Mouse (Mus musculus): ENCODE results near the gene Tgfb2. TPM values are rescaled to one million over a fixed set of nuclear protein-coding genes. Genes with fewer than 3 reads are reported as not detected.

Tgfb2 gene
- polyA plus RNA-seq, 1 experiment = 5.2 TPM

GRCm38 (mm10) chr1:186703256-186703979 lies 2.4 kb downstream of the Tgfb2 start:
- DNase-seq (ENCODE audit: extremely low spot score in 1 of 2, low spot score in 1 of 2) = no peak

GRCm38 (mm10) chr1:186702391-186703255 lies 3.2 kb downstream of the Tgfb2 start:
- DNase-seq (ENCODE audit: extremely low spot score in 1 of 2, low spot score in 1 of 2) = no peak

- no peak for DNase-seq (ENCODE audit: extremely low spot score in 1 of 2, low spot score in 1 of 2)
Measured at GRCm38 (mm10) chr1:186701206-186701905, 4.4 kb downstream of the Tgfb2 start.

GRCm38 (mm10) chr1:186700496-186700895 lies 5.3 kb downstream of the Tgfb2 start:
- DNase-seq (ENCODE audit: extremely low spot score in 1 of 2, low spot score in 1 of 2) = no peak

GRCm38 (mm10) chr1:186698583-186699338 lies 7.0 kb downstream of the Tgfb2 start:
- DNase-seq (ENCODE audit: extremely low spot score in 1 of 2, low spot score in 1 of 2) = no peak

- no peak for DNase-seq (ENCODE audit: extremely low spot score in 1 of 2, low spot score in 1 of 2)
Measured at GRCm38 (mm10) chr1:186696231-186696630, 9.6 kb downstream of the Tgfb2 start.

GRCm38 (mm10) chr1:186695361-186695760 lies 10.4 kb downstream of the Tgfb2 start:
- DNase-seq (ENCODE audit: extremely low spot score in 1 of 2, low spot score in 1 of 2) = peak in 1 of 2 experiments; percentile 35

GRCm38 (mm10) chr1:186692370-186692769 lies 13.4 kb downstream of the Tgfb2 start:
- no peak for DNase-seq (ENCODE audit: extremely low spot score in 1 of 2, low spot score in 1 of 2)

- no peak for DNase-seq (ENCODE audit: extremely low spot score in 1 of 2, low spot score in 1 of 2)
Measured at GRCm38 (mm10) chr1:186691708-186692107, 14.1 kb downstream of the Tgfb2 start.

- no peak for DNase-seq (ENCODE audit: extremely low spot score in 1 of 2, low spot score in 1 of 2)
Measured at GRCm38 (mm10) chr1:186684041-186684440, 21.7 kb downstream of the Tgfb2 start.

- no peak for DNase-seq (ENCODE audit: extremely low spot score in 1 of 2, low spot score in 1 of 2)
Measured at GRCm38 (mm10) chr1:186682606-186683005, 23.2 kb downstream of the Tgfb2 start.

GRCm38 (mm10) chr1:186677614-186678013 lies 28.2 kb downstream of the Tgfb2 start:
- no peak for DNase-seq (ENCODE audit: extremely low spot score in 1 of 2, low spot score in 1 of 2)

- no peak for DNase-seq (ENCODE audit: extremely low spot score in 1 of 2, low spot score in 1 of 2)
Measured at GRCm38 (mm10) chr1:186676199-186676598, 29.6 kb downstream of the Tgfb2 start.

- DNase-seq (ENCODE audit: extremely low spot score in 1 of 2, low spot score in 1 of 2) = no peak
Measured at GRCm38 (mm10) chr1:186675263-186675662, 30.5 kb downstream of the Tgfb2 start.

GRCm38 (mm10) chr1:186674621-186675020 lies 31.2 kb downstream of the Tgfb2 start:
- DNase-seq (ENCODE audit: extremely low spot score in 1 of 2, low spot score in 1 of 2) = no peak

- DNase-seq (ENCODE audit: extremely low spot score in 1 of 2, low spot score in 1 of 2) = no peak
Measured at GRCm38 (mm10) chr1:186673166-186673565, 32.6 kb downstream of the Tgfb2 start.

GRCm38 (mm10) chr1:186663412-186663811 lies 42.4 kb downstream of the Tgfb2 start:
- DNase-seq (ENCODE audit: extremely low spot score in 1 of 2, low spot score in 1 of 2) = peak in 1 of 2 experiments; percentile 26

- no peak for DNase-seq (ENCODE audit: extremely low spot score in 1 of 2, low spot score in 1 of 2)
Measured at GRCm38 (mm10) chr1:186662996-186663395, 42.8 kb downstream of the Tgfb2 start.

- DNase-seq (ENCODE audit: extremely low spot score in 1 of 2, low spot score in 1 of 2) = peak in 1 of 2 experiments; percentile 19
Measured at GRCm38 (mm10) chr1:186661206-186661921, 44.4 kb downstream of the Tgfb2 start.

- DNase-seq (ENCODE audit: extremely low spot score in 1 of 2, low spot score in 1 of 2) = no peak
Measured at GRCm38 (mm10) chr1:186658783-186659182, 47.0 kb downstream of the Tgfb2 start.
